Mouse (Mus musculus) stomach, postnatal 0 days (tissue): ENCODE data around the gene Rbm34.

ENCODE experiments used
- CTCF ChIP-seq: IDR thresholded peaks from 2 replicates; pipeline ENCODE4 v1.5.1; 2016; ENCODE audit warnings: antibody characterized with exemption, low read depth, mild to moderate bottlenecking, moderate library complexity
- EP300 ChIP-seq: optimal IDR thresholded peaks from 2 replicates; pipeline ENCODE3; 2016; ENCODE audit warnings: antibody characterized with exemption

DNA sequence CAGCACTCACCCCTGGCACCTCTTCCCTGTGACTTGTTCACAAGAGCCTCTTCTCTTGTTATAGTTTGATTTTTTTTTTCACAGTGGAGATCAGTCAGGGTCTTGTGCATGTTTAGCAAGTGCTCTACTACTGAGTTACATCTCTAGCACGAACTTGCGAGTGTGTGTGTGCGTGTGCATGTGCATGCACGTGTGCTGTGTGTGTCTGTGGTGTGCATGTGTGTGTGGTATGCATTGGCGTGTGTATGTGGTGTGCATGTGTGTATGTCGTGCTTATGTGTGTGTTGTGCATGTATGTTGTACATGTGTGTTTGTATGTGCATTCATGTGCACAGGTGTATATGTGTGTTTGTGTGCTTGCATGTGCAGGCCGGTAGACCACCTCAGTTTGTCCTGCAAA lies 47.9 kb downstream of the Rbm34 start:
- TF ChIP-seq EP300 = no peak
- TF ChIP-seq CTCF = no peak
